Mouse (Mus musculus) heart, adult 9 months (tissue): ENCODE results near the gene Prpf31.

Experiments
- DNase-seq, 2 experiments: peaks; one replicate each; pipeline ENCODE4 v3.0.0; 2022; ENCODE audit warnings: low spot score in 2 of 2

The Prpf31 gene

GRCm38 (mm10) chr7:3685400-3686187 is 55.8 kb downstream of the Prpf31 start:
- DNase-seq, result no peak

GRCm38 (mm10) chr7:3691919-3692318 is 62.1 kb downstream of the Prpf31 start:
- no peak for DNase-seq
